Mouse (Mus musculus) embryonic fibroblast, embryonic 13.5 days (primary cell): ENCODE data around the gene Dcaf4.

Experiments
- CTCF ChIP-seq: IDR thresholded peaks from 2 replicates; pipeline ENCODE4 v1.5.1; 2011; ENCODE audit warnings: mild to moderate bottlenecking, control low read depth, low read length, moderate library complexity, borderline replicate concordance; ENCODE audit not compliant: insufficient read depth
- POLR2A ChIP-seq: IDR thresholded peaks from 2 replicates; pipeline ENCODE4 v1.6.1; 2011; ENCODE audit warnings: low read depth, mild to moderate bottlenecking, control low read depth, low read length, moderate library complexity

DNA sequence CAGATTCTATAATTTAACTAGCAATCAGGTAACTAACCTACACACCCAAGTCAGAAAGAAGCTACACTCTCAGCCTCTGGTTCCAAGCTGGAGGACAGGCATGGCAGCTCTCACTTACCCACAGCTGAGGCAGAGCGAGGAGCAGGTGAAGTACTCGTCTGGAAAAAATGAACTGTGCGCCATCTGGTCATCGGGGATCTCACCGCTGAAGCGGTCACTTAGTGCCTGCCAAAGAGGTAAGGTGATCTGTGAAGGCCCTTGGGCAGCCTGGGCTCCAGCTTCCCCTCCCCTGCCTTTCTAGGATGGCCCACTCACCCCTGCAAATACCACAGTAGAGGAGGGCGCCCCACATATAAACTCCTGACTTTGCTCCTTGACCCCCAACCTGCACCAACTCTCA lies 38.2 kb downstream of the Dcaf4 start:
- TF ChIP-seq POLR2A (no peak), CTCF (no peak)
